Mouse (Mus musculus): ENCODE results near the gene Asah2.
A peak's percentile ranks its signal among the peaks of the same experiment; 100 is the strongest.
"Not testable (repeated sequence)": the region's sequence is repeated elsewhere in the genome, so short reads cannot be mapped to it uniquely, and the experiment has no call there.

Gene Asah2

DNA sequence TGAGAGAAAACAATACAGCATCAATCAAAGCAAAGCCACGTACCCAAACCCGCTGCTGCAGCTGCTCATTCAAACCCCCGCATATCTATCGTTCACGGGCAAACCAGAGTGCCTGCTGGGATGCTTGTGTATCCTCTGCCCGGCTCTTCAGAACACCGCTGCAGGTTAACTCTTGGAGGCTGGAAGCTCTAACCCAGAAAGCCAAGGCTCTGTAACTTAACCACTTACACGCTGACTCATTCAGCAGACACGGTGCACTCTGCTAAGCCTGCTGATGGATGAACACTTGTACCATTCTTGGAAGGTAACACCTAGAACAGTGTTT, 5.1 kb downstream of the Asah2 start:
- no peak for DNase-seq (ENCODE audit: low spot score in 2 of 2)

DNA sequence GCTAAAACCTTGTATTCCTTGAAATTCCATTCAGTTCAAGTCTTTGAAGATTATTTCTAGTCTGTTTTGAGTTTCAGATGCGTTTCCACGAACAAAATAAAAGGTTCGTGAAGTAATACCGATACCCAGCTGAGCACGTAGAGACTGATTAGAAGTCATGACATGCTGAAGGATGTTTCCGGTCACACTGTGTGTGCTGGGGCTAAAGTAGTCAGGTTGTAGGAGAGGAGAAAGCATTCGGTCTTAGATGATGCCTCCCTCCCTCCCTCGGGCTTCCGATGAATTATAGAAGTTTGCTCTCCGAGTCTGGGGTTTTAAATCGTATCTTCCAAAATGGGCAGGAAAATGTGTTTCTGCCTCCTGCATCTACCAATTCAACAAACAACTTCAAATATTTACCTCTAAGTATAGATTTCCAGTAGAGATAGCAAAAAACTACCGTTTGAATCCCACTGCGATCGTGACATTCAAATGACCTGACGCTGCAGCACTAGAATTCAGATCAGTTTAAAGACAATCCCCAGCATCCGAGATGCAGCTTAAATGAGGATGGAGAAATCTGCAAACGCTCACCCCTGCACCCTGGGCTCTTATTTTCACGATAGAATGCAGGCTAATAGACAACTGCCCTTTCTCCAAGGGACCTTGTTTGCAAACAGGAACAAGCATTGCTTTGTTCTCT, 5.6 kb downstream of the Asah2 start:
- no peak for DNase-seq (ENCODE audit: low spot score in 2 of 2)

DNA sequence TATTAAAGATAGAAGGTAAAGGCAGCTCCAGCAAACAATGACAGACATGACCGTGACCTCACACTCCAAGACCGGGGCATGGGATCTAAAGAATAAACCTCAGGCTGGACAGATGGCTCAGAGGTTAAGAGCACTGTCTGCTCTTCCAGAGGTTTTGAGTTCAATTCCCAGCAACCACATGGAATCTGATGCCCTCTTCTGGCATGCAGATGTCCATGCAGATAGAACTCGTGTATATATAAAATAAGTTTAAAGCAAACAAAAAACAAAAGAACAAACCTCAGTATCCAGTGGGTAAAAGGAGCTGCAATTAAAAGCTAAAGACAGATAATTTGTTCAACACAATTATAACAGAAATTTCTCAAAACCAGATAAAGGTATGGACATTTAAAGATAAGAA, 9.4 kb downstream of the Asah2 start:
- DNase-seq (ENCODE audit: low spot score in 2 of 2): no peak

DNA sequence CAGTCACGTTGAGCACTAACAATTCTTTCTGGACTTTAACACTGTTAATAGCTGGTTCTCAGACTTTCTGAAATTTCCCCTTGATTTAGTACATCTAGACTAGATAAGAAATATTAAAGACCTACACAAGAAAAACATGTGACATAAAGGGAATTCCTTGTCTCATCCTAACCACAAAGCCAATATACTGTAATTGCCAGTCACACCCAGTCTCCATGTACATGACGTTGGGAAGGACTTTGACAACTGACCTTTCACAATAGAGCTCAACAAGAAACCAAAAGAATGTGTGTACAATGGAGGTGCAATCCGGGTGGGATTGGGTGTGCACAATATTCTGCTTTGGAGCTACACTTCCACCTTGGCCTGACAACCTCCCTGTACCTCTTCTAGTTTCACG, 15.7 kb downstream of the Asah2 start:
- no peak for DNase-seq (ENCODE audit: low spot score in 2 of 2)

DNA sequence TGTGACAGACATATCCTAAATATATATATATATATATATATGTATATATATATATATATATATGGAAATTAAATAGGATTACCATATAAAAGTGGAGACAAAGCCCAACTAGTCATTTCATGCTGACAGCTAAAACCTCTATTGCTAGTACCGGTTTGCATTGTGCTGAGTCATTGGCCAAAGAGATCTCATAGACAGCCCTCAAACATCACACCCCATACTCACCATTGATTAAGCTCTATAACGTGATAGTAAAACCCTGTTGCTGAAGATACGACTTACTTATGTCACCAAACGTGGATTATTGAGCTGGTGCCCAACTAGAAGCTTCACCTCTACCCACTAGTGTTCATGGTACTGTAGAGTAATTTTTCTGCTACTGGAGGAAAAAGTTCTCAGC, 17.2 kb downstream of the Asah2 start:
- DNase-seq (ENCODE audit: low spot score in 2 of 2): no peak

DNA sequence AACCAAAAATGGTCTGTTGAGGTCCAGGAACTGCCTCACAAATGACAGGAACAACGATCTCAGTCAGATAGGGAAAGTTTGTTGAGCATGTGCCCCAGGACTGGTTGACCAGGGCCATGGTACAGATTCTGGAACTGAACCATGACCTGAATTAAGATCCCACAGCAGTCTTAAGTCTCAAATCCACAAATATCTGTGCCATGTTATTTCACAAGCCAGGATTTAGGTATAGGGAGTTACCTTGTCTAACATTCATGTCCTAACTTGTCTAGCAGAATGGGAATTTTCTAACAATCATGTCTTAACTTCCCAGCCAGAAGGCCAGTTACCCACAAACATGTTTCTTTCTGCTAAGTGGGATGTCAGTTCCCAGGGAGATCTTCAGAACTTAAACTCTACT, 19.4 kb downstream of the Asah2 start:
- DNase-seq (ENCODE audit: low spot score in 2 of 2): no peak

DNA sequence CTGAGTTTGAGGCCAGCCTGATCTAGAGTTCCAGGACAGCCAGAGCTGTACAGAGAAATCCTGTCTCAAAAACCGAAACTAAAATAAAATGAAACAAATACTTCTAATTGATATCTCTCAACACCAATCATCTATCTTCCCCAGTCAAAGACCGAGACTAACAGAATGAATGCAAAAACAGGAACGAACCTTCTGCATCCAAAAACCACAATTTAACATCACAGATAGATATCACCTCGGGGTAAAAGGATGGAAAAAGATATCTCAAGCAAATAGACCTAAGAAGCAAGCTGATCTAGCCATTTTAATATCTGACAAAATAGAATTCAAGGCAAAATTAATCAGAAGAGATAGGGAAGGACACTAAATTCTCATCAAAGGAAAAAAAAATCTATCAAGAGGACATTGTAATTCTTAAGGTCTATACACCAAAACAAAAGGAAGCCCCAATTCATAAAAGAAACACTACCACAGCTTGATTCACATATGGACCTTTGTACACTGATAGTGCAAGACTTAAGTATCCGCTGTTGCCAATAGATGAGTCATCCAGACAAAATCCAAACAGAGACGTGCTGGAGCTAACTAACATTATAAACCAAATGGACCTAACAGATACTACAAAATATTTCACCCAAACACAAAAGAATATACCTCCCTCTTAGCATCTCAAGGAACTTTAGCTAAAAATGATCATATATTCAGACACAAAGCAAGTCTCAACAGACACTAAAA, 20.1 kb downstream of the Asah2 start:
- DNase-seq (ENCODE audit: low spot score in 2 of 2): no peak

DNA sequence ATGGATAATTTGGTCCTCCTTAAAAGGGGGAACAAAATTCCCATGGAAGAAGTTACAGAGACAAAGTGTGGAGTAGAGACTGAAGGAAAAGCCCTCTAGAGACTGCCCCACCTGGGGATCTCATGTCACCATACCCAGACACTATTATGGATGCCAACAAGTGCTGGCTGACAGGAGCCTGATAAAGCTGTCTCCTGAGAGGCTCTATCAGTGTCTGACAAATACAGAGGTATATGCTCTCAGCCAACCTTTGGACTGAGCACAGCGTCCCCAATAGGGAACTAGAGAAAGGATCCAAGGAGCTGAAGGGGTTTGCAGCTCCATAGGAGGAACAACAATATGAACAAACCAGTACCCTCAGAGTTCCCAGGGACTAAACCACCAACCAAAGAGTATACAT, 23.2 kb downstream of the Asah2 start:
- DNase-seq (ENCODE audit: low spot score in 2 of 2): not testable (repeated sequence)

DNA sequence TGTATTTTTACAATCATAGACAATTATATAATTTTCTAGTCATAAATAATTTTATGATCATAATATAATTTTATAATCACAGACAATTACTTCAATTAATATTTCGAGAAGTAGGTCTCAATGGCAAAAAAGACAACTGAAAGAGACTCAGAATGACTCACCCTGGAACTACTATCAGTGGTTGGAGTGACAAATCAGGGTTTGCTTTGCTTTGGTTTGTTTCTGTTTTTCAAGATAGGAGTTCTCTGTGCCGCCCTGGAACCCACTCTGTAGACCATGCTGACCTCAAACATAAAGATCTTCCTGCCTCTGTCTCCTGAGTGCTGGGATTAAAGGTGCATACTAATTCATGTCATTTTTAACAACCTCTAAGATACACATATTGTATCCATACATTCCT, 37.7 kb downstream of the Asah2 start:
- DNase-seq (ENCODE audit: low spot score in 2 of 2): no peak

DNA sequence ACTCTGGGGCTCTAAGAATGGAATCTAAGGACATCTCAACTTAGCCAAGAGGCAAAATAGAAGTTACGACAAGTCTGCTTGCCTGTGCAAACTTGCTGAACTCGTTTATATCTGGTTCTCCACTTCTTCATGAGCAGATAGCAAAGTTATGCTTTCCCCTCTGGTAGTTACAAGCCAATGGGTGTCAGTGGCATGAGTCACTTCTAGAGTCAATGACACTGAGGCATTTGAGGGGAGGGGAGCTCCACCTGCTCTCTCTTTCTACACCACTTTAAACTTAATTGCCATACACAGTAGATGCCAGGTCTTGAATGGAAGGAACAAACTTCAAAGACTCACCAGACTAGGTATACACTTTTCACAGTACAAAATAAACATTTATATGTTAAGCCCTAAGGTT, 38.4 kb downstream of the Asah2 start:
- no peak for DNase-seq (ENCODE audit: low spot score in 2 of 2)

DNA sequence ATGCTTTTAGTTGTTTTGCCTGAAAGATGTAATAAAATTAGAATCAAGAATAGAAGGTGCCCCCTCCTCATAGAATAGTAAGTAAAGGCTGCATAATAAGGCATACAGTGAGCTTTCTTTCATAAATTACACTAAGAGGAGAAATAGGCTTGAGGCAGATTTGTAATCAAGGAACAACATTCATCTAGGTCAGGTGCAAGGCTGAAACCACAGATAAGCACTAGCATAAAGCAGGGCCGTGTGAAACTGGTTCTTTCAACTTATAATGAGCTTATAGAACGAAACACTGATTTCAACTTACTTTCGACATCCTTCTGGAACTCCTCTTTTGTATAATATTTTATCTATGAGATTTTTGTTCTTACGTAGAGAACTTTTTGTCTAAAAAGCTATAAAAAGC, 40.3 kb downstream of the Asah2 start:
- DNase-seq (ENCODE audit: low spot score in 2 of 2): no peak

DNA sequence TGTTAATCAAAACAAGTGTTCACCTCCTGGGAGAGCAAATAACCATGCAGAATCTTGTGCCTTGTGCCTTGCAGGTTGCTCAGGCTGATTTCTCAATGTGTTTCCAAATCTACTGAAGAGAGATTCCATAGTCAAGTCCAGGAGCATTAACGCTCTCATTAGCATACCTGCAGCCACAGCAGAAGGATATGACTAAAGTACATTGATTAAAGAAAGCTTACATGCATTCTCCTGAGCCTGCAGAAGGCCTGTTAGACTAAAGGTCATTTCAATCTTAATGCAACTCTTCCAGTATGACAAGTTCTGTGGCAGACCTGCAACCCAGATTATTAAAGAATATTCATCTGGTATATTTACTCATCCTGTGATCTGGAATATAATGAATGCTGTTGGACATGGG, 46.7 kb downstream of the Asah2 start:
- DNase-seq (ENCODE audit: low spot score in 2 of 2): no peak

DNA sequence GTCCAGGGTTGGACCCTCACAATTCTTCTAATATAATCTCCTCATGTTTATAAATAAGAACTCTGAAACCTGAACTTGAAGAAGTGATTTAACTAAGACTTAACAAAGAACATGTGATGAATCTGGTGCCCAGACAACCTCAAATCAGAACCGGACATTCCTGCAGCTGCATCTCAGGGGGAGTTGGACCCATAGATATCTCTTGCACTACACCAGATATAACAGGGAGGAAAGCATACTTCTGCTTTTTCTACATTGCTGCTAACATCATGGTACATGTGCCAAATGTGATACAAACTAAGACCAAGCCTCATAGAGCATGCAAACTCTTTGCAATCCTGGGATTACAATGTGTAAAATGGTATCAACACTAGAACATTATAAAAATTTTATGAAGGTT, 51.8 kb downstream of the Asah2 start:
- no peak for DNase-seq (ENCODE audit: low spot score in 2 of 2)

DNA sequence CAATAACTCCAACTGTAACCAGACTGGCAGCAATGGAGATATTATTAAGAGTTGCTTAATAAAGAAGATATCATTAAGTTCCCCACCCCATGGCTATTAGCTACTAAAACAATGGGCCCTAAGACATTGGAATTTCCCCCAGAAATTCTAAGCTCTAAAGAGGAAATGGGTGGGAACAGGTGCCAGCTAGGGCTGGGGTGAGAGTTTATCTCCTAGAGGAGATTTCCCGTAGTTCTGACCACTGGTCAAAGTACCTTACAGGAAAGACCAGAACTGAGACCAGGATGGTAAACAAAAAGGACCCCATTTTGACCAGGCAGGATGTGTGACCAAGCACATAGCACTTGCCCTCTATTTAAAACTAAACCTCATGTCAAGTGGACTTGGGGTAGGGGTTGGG, 52.3 kb downstream of the Asah2 start:
- no peak for DNase-seq (ENCODE audit: low spot score in 2 of 2)

DNA sequence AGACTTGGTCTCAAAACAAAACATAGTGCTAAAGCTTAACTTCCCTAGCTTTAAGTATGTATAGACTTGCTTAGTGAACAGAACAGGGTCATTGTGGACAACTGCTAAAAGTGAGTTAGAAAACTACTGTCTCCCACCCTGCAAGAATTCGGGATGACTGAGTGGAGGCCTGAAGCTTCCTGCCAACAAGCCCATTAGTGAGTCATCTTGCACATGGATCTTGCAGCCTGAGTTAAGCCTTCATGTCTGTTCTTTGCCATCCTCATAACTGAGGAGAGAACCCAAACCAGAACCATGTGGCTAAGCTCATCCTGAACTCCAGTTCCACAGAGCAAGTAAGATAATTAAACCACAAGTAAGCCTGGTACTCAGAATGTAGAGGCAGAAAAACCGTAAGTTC, 56.8 kb downstream of the Asah2 start:
- DNase-seq (ENCODE audit: low spot score in 2 of 2): no peak

DNA sequence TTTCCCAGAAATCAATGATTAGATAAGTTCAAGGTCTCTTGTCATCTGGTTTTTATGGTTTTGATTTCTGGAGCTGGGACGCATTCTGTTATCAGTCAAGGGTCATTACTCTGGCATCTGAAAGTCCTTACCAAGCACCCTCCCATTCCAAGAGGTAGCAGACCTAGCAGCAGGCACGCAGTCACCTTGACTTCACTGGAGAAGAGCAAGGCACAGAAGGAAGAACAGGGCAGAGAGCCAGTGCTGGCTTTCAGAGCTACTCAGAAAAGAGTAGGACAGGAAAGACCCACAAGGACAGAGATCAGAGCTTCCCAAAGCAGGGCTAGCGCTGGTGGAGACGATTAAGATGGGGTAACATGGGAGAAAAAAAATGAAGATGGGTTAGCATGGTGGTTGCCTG, 75.1 kb downstream of the Asah2 start:
- no peak for DNase-seq (ENCODE audit: low spot score in 2 of 2)

DNA sequence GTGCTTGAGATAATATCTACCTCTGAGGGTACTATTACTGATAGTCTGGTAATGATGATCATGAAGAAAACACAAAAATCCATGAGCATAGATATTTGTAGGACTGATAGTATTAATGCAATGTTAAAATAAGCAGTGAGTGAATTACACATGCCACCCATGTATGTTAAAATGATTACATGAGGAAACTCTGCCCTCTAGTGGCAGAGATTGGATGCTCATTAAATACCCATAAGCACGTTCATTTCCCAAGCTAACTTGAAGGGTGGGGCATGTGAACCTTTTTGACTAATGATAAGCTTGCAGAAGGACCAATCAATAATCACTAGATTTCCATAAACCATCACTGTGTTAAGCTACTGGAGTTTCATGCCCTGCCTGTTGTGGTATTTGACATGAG, 77.6 kb downstream of the Asah2 start:
- DNase-seq (ENCODE audit: low spot score in 2 of 2): peak; percentile 30 to 44

DNA sequence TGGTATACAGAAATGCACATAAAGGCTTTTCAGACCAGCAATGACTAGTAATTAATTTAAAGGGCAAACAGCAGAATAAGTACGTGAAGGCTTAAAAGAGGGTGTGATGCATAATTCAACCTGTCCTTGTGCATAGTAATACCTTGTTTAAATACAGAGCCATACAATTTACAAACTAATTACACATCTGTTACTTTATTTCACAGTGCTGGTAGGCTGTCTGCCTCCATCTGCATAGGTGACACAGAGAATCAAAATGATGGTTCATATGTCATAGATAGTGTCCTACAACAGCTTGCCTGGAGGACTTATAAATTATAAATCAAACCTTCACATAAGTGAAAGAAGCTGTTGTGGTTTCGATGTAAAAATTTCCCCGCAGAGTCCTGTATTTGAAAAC, 82.6 kb downstream of the Asah2 start:
- no peak for DNase-seq (ENCODE audit: low spot score in 2 of 2)

DNA sequence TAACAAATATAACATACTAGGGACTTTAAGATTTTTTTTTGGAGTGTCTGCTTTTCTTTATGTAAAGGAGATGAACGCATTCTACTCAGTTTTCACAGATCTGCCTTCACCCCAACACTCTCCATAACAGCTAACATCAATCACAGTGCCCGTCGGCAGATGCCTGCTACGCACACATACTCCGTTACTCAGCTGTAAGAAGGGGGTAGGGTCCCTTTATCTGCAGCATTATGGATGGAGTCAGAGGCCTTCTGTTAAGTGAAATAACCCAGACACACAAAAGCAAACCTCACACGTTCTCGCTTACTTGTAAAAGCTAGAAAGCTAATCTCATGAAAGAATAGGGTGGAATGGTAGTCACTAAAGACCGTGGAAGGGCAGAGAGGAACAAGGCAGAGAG, 88.3 kb downstream of the Asah2 start:
- no peak for DNase-seq (ENCODE audit: low spot score in 2 of 2)

DNA sequence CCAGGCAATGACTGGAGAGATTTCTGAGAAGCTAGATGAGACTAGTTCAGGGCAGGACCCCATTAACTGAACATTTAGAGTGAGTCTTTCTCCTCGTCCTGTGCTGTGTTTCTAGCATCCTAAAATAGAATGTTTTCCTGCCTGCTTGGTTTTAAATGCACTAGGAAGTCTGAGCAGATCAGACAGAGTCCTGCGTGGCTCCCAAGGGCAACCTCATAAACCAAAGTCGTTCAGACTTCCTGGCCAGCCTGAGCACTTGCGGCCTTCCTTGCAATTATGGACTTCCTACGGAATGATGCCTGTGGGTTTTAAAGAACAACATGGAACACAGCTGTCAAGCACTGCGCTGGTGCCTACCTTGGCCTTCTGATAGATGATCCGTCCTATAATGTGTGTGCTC, 89.4 kb downstream of the Asah2 start:
- no peak for DNase-seq (ENCODE audit: low spot score in 2 of 2)

DNA sequence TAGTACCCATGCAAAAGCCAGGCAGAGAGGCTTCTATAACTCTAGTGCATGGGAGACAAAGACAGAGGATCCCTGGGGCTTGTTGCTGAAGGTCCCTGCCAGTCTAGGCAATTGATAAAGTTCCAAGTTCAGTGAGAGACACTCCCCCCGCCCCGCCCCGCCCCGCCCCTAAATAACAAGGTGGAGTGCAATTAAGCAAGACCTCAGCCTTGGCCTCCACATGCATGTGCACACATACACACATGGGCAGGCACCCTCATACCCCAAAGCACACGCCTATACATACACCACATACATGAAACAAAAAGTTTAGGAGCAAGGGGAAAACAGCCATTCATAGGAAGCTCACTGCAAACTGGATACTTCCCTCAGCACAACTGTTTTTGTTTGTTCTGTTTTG, 90.0 kb downstream of the Asah2 start:
- no peak for DNase-seq (ENCODE audit: low spot score in 2 of 2)

DNA sequence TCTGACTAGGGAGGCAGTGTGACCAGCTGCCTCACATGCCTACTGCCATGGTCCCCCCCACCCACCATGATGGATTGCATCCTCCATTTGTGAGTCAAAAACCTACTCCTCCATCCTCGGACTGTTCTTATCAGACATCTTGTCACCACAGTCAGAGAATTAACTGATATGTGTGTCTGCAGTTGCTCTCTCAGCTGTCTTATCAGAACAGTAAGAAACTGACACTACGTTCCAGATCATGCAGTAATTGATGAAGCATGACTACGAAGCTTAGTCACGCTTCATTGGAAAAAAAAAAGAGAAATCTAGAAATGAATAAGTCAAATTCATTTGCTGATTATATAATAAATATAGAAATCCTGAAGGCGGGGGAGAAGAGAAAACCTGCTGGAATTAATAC, 105.4 kb downstream of the Asah2 start:
- DNase-seq (ENCODE audit: low spot score in 2 of 2): no peak

DNA sequence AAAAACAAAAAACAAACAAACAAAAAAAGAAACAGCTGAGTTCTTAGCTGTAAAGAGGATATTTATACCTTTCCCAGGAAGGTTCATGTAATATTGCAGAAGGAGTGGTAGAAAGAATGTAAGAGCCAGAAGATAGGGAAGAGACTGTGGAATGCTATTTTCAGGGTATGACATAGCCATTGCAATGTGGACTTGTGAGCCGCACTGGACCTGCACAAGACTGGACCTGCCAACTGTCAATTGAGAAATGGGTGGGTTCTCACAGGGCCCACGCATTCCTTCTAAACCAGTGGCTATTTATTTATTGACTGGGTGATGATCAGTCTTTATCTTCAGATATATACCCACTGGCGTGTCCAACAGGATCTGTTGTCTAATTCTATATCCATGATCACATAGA, 111.1 kb downstream of the Asah2 start:
- no peak for DNase-seq (ENCODE audit: low spot score in 2 of 2)

DNA sequence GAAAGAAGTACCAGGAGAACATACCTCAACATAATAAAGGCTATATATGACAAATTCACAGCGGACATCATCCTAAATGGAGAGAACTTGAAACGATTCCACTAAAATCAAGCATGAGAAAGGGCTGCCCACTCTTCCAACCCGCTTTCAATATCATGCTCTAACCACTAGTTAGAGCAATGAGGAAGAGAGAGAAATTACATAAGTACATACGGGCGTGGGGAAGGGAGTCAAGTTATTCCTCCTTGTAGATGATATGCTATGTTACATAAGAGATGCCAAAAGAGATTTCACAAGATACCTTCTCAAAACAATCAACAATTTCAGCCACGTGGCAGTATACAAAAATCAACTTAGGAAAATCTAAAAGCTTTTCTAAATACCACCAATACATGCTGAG, 117.0 kb downstream of the Asah2 start:
- DNase-seq (ENCODE audit: low spot score in 2 of 2): no peak
